Mouse (Mus musculus) naive thymus-derived CD4-positive, alpha-beta T cell, adult 2 months (primary cell): Measurements from ENCODE around the gene Thtpa.

Experiments used
- DNase-seq: peaks from one replicate; pipeline ENCODE4 v3.0.0-alpha.2; 2011; ENCODE audit warnings: low read depth

Thtpa gene

GRCm38 (mm10) chr14:55077481-55078365 lies 16.9 kb upstream of the Thtpa start:
- DNase-seq: no peak

- no peak for DNase-seq
These were observed 16.1 kb upstream of the Thtpa start for GRCm38 (mm10) chr14:55078366-55078989.

- DNase-seq: peak; percentile 88
These were observed 15.2 kb upstream of the Thtpa start for GRCm38 (mm10) chr14:55079214-55079970.

- no peak for DNase-seq
These were observed 13.5 kb upstream of the Thtpa start for GRCm38 (mm10) chr14:55081105-55081504.

GRCm38 (mm10) chr14:55083481-55083880 lies 11.1 kb upstream of the Thtpa start:
- DNase-seq: no peak

GRCm38 (mm10) chr14:55085324-55086008 lies 9.1 kb upstream of the Thtpa start:
- DNase-seq: no peak

GRCm38 (mm10) chr14:55086009-55086514 lies 8.5 kb upstream of the Thtpa start:
- peak; percentile 40 for DNase-seq

GRCm38 (mm10) chr14:55089199-55089947 lies 5.2 kb upstream of the Thtpa start:
- DNase-seq: no peak

GRCm38 (mm10) chr14:55091209-55091865 lies 3.2 kb upstream of the Thtpa start:
- DNase-seq: no peak

GRCm38 (mm10) chr14:55092011-55092577 lies 2.5 kb upstream of the Thtpa start, which contains the start of gene Zfhx2:
Gene Zfhx2 (minus strand): TSS chr14:55092324.
- peak; percentile 92 for DNase-seq

- peak; percentile 54 for DNase-seq
These were observed 657 bp upstream of the Thtpa start for GRCm38 (mm10) chr14:55093927-55094326.

- no peak for DNase-seq
These were observed 679 bp downstream of the Thtpa start for GRCm38 (mm10) chr14:55095263-55095662.

- no peak for DNase-seq
These were observed 1.1 kb downstream of the Thtpa start for GRCm38 (mm10) chr14:55095671-55096070.

- no peak for DNase-seq
These were observed 2.0 kb downstream of the Thtpa start for GRCm38 (mm10) chr14:55096573-55097087.

GRCm38 (mm10) chr14:55097646-55098045 lies 3.1 kb downstream of the Thtpa start:
- DNase-seq: no peak

- DNase-seq: peak; percentile 89
These were observed 3.5 kb downstream of the Thtpa start for GRCm38 (mm10) chr14:55098067-55098466.

- DNase-seq: peak; percentile 78
These were observed 7.0 kb downstream of the Thtpa start for GRCm38 (mm10) chr14:55101592-55101991.

GRCm38 (mm10) chr14:55102253-55102785 lies 7.7 kb downstream of the Thtpa start:
- no peak for DNase-seq

GRCm38 (mm10) chr14:55104365-55104764 lies 9.8 kb downstream of the Thtpa start:
- DNase-seq: no peak

- no peak for DNase-seq
These were observed 10.8 kb downstream of the Thtpa start for GRCm38 (mm10) chr14:55105386-55105785.
